Comparison of ENCODE assay signal across 23 mouse cellular contexts in the genomic region with DNA sequence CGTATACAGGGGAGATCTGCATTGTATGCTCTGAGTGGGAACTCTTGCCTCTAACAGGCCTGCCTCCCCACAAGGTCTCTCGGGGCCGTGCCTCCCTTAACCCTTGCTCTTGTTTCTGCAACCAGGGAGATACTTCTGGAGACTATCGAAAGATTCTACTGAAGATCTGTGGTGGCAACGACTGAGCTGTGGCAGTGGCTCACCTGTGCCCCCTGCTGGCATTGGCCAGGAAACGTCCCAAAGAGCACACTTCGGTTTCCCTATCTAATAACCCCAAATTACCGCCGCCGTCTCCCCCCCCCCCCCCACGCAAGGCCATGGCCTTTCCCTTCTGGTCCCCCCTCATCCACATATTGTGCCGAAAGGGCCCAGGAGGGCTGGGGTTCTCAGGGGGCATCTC. TPM values are rescaled to one million over a fixed set of nuclear protein-coding genes. Genes with fewer than 3 reads are reported as not detected.
ATAC-seq lines count a peak whose summit lies in the region.
"Had no signal": no experiment of that assay in that cellular context is flagged by ENCODE, and none has a peak within 500 bp of the region (broad histone marks: within the 10 kb centered on the region; RNA-seq: fewer than 3 reads in every experiment).

No protein-coding gene starts in this region.

- peak; percentile 45 for ATAC-seq in CD4-positive, CD25-positive, alpha-beta regulatory T cell, adult 4 months
- ATAC-seq in common myeloid progenitor, adult 5-6 weeks (replicated peaks; ENCODE audit: low read depth, poor library complexity, severe bottlenecking), result peak; percentile 64
- peak; percentile 77 for ATAC-seq in granulocyte monocyte progenitor cell, adult 5-6 weeks (replicated peaks; ENCODE audit: poor library complexity, severe bottlenecking)
- ATAC-seq in hematopoietic stem cell, adult 5-6 weeks (replicated peaks in 1 of 2; ENCODE audit: insufficient read depth in 1 of 2, low FRiP score in 2 of 2, low TSS enrichment in 1 of 2, low read depth in 1 of 2, poor library complexity in 2 of 2, severe bottlenecking in 2 of 2), result peak; percentile 63; a peak in 3 of 4 replicates
- ATAC-seq in inflammation-experienced regulatory T-cells, adult 6 months, result peak; percentile 46
- peak; percentile 66; the same call in 1 of the 2 replicates for ATAC-seq in megakaryocyte, adult 5-6 weeks (ENCODE audit: poor library complexity, severe bottlenecking)
- ATAC-seq in megakaryocyte progenitor cell, adult 5-6 weeks (replicated peaks; ENCODE audit: poor library complexity), result peak; percentile 88
- ATAC-seq in megakaryocyte-erythroid progenitor cell, adult 5-6 weeks (replicated peaks; ENCODE audit: low FRiP score, low TSS enrichment, poor library complexity, severe bottlenecking), result peak; percentile 66

RNA-seq across cellular contexts. Expression of a gene that starts 17.0 kb away (rescaled TPM):
- not detected for polyA plus RNA-seq in CD4-positive, CD25-positive, alpha-beta regulatory T cell, adult 4 months (2017; shearing (Covaris generic))
- not detected in 2 replicates for total RNA-seq in common myeloid progenitor, adult 5-6 weeks (2017)
- total RNA-seq in granulocyte monocyte progenitor cell, adult 5-6 weeks (2014; fragmentation: Nextera tagmentation), result not detected in 2 replicates
- not detected in 2 replicates for total RNA-seq in granulocyte monocyte progenitor cell, adult 5-6 weeks (2017)
- not detected in 2 replicates for total RNA-seq in hematopoietic stem cell, adult 5-6 weeks (2017)
- polyA plus RNA-seq in inflammation-experienced regulatory T-cells, adult 6 months (2017; shearing (Covaris generic)), result not detected
- total RNA-seq in megakaryocyte, adult 5-6 weeks (2015), result not detected in 2 replicates
- not detected in 2 replicates for total RNA-seq in megakaryocyte, adult 5-6 weeks (2017)
- total RNA-seq in megakaryocyte progenitor cell, adult 5-6 weeks (2015), result not detected in 2 replicates
- total RNA-seq in megakaryocyte progenitor cell, adult 5-6 weeks (2017), result not detected in 2 replicates
- total RNA-seq in megakaryocyte-erythroid progenitor cell, adult 5-6 weeks (2014; fragmentation: Nextera tagmentation), result not detected in 2 replicates
- not detected in 2 replicates for total RNA-seq in megakaryocyte-erythroid progenitor cell, adult 5-6 weeks (2017)
- total RNA-seq: CH12.LX, G1E, MEL had no signal
- polyA plus RNA-seq: activated CD4-positive, CD25-positive, alpha-beta regulatory T cell, adult 4 months; brain, embryonic 14.5 days; G1E; Patski had no signal

RNA-seq across cellular contexts. Expression of a gene that starts 41.6 kb away (rescaled TPM):
- polyA plus RNA-seq in CD4-positive, CD25-positive, alpha-beta regulatory T cell, adult 4 months (2017; shearing (Covaris generic)), result 1 to 10 TPM; 5.5 to 6.8 TPM
- total RNA-seq in common myeloid progenitor, adult 5-6 weeks (2017), result 0.59 and 4.0 TPM in 2 replicates
- 16.4 and 19.6 TPM in 2 replicates for total RNA-seq in granulocyte monocyte progenitor cell, adult 5-6 weeks (2014; fragmentation: Nextera tagmentation)
- 0.21 and 0.95 TPM in 2 replicates for total RNA-seq in granulocyte monocyte progenitor cell, adult 5-6 weeks (2017)
- total RNA-seq in hematopoietic stem cell, adult 5-6 weeks (2017), result 6.5 and 6.6 TPM in 2 replicates
- 1 to 10 TPM; 2.7 to 8.9 (median 4.3) TPM for polyA plus RNA-seq in inflammation-experienced regulatory T-cells, adult 6 months (2017; shearing (Covaris generic))
- 9.6 and 15.4 TPM in 2 replicates for total RNA-seq in megakaryocyte, adult 5-6 weeks (2015)
- 1.1 and 5.6 TPM in 2 replicates for total RNA-seq in megakaryocyte, adult 5-6 weeks (2017)
- total RNA-seq in megakaryocyte progenitor cell, adult 5-6 weeks (2015), result 12.2 and 18.6 TPM in 2 replicates
- total RNA-seq in megakaryocyte progenitor cell, adult 5-6 weeks (2017), result 1.0 and 1.2 TPM in 2 replicates
- total RNA-seq in megakaryocyte-erythroid progenitor cell, adult 5-6 weeks (2014; fragmentation: Nextera tagmentation), result 10.1 and 20.8 TPM in 2 replicates
- 3.0 TPM in 1 of 2 replicates, not detected in the other for total RNA-seq in megakaryocyte-erythroid progenitor cell, adult 5-6 weeks (2017)

RNA-seq across cellular contexts. Expression of a gene that starts 43.9 kb away (rescaled TPM):
- polyA plus RNA-seq in CD4-positive, CD25-positive, alpha-beta regulatory T cell, adult 4 months (2017; shearing (Covaris generic)), result 10 to 100 TPM; 59.7 to 84.6 TPM
- total RNA-seq in common myeloid progenitor, adult 5-6 weeks (2017), result 7.4 and 12.9 TPM in 2 replicates
- 39.6 and 41.1 TPM in 2 replicates for total RNA-seq in granulocyte monocyte progenitor cell, adult 5-6 weeks (2014; fragmentation: Nextera tagmentation)
- 7.2 and 9.7 TPM in 2 replicates for total RNA-seq in granulocyte monocyte progenitor cell, adult 5-6 weeks (2017)
- 9.8 and 14.7 TPM in 2 replicates for total RNA-seq in hematopoietic stem cell, adult 5-6 weeks (2017)
- 10 to 100 TPM; 55.1 to 93.1 (median 65.4) TPM for polyA plus RNA-seq in inflammation-experienced regulatory T-cells, adult 6 months (2017; shearing (Covaris generic))
- 91.2 and 103 TPM in 2 replicates for total RNA-seq in megakaryocyte, adult 5-6 weeks (2015)
- 21.2 and 38.7 TPM in 2 replicates for total RNA-seq in megakaryocyte, adult 5-6 weeks (2017)
- total RNA-seq in megakaryocyte progenitor cell, adult 5-6 weeks (2015), result 36.5 and 37.1 TPM in 2 replicates
- 7.3 and 8.1 TPM in 2 replicates for total RNA-seq in megakaryocyte progenitor cell, adult 5-6 weeks (2017)
- total RNA-seq in megakaryocyte-erythroid progenitor cell, adult 5-6 weeks (2014; fragmentation: Nextera tagmentation), result 29.2 and 29.7 TPM in 2 replicates
- 5.1 and 6.1 TPM in 2 replicates for total RNA-seq in megakaryocyte-erythroid progenitor cell, adult 5-6 weeks (2017)

RNA-seq across cellular contexts. Expression of a gene that starts 52.2 kb away (rescaled TPM):
- not detected for polyA plus RNA-seq in CD4-positive, CD25-positive, alpha-beta regulatory T cell, adult 4 months (2017; shearing (Covaris generic))
- not detected in 2 replicates for total RNA-seq in common myeloid progenitor, adult 5-6 weeks (2017)
- not detected in 2 replicates for total RNA-seq in granulocyte monocyte progenitor cell, adult 5-6 weeks (2014; fragmentation: Nextera tagmentation)
- not detected in 2 replicates for total RNA-seq in granulocyte monocyte progenitor cell, adult 5-6 weeks (2017)
- total RNA-seq in hematopoietic stem cell, adult 5-6 weeks (2017), result not detected in 2 replicates
- polyA plus RNA-seq in inflammation-experienced regulatory T-cells, adult 6 months (2017; shearing (Covaris generic)), result not detected
- not detected in 2 replicates for total RNA-seq in megakaryocyte, adult 5-6 weeks (2015)
- total RNA-seq in megakaryocyte, adult 5-6 weeks (2017), result not detected in 2 replicates
- total RNA-seq in megakaryocyte progenitor cell, adult 5-6 weeks (2015), result not detected in 2 replicates
- total RNA-seq in megakaryocyte progenitor cell, adult 5-6 weeks (2017), result not detected in 2 replicates
- total RNA-seq in megakaryocyte-erythroid progenitor cell, adult 5-6 weeks (2014; fragmentation: Nextera tagmentation), result not detected in 2 replicates
- total RNA-seq in megakaryocyte-erythroid progenitor cell, adult 5-6 weeks (2017), result not detected in 2 replicates
- total RNA-seq: adrenal gland, adult 18-20 months; adrenal gland, adult 2 months; adrenal gland, adult 8-10 months; adrenal gland, postnatal 10 days; adrenal gland, postnatal 14 days; adrenal gland, postnatal 25 days; adrenal gland, postnatal 36 days; adrenal gland, postnatal 4 days; CH12.LX; MEL had no signal
- polyA plus RNA-seq: activated CD4-positive, CD25-positive, alpha-beta regulatory T cell, adult 4 months; adrenal gland, adult 2 months; brain, embryonic 14.5 days; C2C12; G1E had no signal

Comparison
In these comparisons a context has a peak if more than half of its experiments do, and no peak if none do; other contexts are left out.
1. Peak in every context shown above with its lines: ATAC-seq.